Mouse (Mus musculus): ENCODE data around the gene Ahrr. TPM values are rescaled to one million over a fixed set of nuclear protein-coding genes. Genes with fewer than 3 reads are reported as not detected.

Gene Ahrr
- polyA plus RNA-seq (2017; shearing (Covaris generic)): under 1 TPM; 0.15 to 0.16 TPM

DNA sequence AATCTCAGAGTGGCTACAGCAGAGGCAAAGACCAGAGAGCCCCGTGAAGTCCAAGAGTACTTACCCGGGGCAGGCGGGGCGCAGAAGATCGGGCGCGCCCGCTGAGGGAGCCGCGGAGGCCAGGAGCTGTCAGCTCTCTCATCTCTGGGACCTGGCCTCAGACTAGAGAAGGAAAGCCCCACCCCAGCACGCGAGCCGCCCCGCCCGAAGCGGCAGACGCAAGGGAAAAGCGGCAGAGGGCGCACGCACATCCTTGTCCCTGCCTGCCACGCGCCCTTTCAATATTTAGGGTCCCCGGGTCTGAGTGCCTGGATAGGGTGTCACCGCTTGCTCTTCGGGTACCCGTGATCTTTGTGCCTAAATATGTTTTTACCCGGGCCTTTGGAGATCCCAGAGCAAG lies at the start of gene Ahrr:
Ahrr (minus strand) TSS at position 165 of the 400 bp plus-strand sequence.
- ATAC-seq: no peak

DNA sequence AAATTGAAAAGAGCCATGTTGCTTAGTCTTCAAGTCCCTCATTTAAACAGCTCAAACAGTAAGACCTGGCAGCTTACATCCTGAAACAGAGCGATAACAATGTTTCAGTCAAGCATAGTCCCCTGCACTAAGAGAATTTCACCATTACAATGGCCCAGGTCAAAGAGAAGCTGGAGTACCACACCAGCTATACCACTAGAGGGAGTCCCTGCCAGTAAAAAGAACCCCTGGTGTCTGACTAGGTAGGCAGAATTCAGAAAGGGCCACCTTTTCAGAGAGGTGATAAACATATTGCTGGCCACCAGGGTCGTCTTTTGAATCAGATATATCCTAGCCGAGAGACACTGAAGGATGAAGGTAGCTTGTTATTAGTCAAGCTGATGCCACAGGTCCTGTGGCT lies 48.9 kb upstream of the Ahrr start:
- ATAC-seq: peak; percentile 99

DNA sequence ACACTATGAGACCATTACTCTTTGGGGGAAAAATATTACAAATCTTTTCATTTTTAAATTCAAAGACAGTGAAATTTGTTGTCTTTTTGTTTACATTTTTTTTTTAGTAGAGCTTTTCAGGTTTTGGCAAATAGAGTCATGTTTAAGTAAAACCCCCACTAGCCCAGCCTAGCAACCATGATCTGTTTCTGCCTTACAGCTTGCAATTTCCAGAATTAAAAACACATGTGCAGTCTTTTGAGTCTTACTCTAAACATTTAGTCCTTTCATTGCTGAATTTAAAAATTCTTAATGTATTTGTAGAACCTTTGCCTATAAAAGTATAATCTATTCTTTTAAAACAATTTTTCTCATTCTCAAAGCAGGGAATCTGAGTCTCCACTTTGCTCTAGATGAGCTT lies 37.2 kb upstream of the Ahrr start:
- ATAC-seq: no peak

DNA sequence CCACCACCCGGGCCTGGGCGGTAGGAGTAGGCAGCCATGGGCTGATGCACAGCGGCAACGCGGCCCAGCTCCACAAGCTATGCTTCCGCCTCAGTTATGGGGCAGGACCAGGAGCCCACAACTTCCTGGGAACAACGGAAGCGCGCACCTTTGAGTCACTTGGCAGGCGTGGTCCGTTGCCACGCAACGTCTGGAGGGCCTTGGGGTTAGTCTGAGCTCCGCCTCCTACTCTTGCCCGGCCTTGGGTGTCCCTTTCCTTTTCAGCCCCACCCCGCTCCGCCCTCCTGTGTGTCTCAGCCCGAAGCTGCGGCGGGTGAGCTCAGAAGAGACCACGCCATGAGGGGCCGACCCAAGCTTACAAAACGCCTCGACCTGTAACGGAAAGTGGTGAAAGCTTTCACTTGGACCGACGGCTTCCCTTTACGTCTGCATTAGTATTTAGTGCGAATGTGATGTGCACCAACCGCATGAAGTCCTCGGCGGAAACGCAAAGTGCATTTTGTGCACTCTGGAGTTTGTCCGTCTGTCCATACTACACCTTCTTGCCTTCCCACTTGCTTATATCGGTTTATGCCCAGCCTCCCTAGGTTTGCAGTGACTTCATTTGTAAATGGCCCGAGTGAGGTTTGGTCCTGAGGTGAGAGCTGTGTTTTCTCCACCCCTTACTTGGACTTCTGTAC lies 25.2 kb upstream of the Ahrr start, which contains the start of gene Pdcd6:
Pdcd6 (minus strand) TSS at position 411 of the 680 bp plus-strand sequence.
- ATAC-seq: peak; percentile 98

DNA sequence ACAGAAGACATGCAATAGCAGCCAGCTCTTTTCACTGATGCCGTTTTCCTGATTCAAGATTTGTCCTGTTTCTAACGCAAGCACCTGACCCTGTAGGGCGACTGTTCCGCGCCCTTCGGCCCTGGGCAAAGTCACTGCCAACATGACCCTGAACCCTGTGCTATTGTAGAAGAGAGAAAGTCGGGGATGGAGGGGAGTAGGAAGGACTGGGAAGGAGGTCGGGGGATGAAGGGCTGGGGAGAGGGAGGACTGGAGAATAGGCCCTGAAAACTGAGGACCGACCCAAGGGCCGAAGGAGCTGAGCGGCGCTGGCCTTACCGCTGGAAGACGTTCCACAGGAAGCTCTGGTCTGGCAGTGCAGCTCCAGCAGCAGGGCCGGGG lies 24.6 kb upstream of the Ahrr start:
- no peak for ATAC-seq

DNA sequence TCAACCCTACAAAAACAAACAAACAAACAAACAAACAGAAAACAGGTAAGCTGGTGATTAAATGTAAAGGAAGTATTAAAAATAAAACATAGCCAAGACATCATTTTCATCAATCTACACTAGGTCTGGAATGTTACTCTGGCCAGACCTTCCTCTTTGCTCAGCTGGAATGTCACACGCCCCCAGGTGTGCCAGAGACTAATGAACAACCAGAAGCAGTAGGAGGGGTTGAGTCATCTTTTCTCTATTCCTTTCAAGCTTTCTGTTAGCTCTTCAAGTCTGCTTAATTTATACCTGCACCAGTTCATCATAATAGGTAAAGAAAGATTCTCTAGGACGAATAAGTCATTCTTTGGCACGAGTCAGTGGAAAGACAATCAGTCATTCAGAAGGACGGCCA lies 24.3 kb upstream of the Ahrr start:
- ATAC-seq: no peak

DNA sequence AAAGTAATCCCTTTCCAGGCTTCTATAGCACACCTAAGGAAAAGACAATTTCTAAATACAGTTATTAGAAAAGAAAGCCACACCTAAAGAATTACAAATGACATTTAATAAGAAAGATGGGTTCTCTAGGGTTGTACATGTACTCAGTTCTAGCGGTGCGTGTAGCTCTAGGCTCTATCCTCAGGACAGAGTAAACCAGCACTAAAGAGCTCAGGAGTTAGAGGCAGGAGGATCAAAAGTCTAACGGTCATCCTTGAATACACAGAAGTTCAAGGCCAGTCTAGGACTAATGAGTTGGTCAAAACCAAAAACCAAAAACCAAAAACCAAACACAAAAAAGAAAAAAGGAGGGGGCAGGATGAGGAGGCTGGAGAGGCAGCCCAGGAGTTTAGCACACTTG lies 22.5 kb upstream of the Ahrr start:
- ATAC-seq: no peak

DNA sequence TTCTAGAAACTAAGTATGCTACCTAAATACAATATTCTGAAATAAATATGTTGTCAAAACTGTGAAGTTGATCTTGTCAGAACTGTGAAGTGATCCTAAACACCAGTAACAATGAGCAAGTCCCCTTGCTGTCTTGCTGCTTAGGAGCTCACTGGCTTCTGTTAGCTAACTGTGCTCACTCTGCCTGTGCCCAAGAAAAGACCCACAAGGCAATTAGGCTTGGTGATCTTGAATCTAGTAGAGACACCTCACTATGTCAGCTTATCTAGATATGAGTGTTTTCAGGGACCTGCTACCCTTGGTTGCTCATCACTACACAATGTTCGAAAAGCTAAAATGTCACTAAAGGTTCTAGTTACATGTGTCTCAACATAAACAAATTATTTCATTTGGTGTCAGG lies 13.6 kb upstream of the Ahrr start:
- ATAC-seq: no peak

DNA sequence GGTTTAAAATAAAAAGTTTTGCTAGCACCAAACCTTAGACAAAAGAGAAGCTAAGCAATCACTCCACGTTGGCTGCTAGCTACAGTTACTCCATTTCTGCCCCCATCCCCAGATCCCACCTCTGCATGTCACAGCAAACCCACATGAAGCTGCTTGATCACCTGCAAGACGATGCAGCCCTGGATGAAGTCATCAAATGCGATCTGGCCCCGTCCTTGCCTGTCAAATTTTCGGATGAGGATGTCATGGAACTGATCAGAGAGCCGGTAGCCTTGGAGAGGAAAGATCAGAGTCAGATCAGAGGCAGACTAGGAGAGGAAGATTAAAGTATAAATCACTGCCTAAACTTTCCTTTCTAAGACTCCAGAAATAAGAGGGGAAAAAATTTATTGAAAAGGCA lies 13.2 kb upstream of the Ahrr start:
- no peak for ATAC-seq

DNA sequence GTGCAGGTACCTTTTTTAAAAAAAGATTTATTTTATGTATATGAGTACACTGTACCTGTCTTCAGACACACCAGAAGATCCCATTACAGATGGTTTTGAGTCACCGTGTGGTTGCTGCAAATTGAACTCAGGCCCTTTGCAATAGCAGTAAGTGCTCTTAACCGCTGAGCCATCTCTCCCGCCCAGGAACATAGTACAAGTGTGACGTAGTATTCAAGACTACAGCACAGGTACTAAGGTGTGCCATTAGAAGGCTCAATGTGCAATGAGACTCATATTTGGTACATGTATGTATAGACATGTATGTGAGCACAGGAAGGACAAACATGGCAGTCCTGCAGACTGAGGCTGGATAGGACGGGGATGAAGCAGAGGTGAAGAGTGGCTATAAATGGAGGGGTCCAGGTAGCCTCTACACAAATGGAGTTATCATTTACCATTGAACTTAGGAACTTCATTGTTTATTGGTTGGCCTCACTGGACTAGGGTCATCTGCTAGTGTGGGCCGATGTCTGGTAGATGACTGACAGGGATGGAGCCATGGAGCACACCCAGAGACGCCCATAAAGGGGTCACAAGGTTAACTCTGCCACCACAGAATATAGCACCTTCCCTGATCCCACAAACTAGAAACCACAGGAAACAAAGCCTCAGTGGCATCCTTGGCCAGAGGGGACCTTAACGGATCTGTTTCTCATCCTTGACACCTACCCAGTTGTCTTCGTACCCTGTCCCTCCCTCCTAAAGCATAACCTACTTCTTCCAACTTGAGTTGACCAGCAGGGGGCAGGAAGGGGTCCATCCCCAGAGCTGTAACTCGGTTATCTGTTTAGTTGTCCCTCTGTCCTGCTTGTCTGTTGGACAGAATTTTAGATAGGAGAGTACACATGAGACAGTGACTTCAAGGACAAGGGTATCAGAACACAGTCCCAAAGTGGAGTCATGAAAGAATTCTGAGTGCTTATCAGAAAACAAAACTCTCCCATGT lies 10.2 kb upstream of the Ahrr start:
- ATAC-seq: no peak

DNA sequence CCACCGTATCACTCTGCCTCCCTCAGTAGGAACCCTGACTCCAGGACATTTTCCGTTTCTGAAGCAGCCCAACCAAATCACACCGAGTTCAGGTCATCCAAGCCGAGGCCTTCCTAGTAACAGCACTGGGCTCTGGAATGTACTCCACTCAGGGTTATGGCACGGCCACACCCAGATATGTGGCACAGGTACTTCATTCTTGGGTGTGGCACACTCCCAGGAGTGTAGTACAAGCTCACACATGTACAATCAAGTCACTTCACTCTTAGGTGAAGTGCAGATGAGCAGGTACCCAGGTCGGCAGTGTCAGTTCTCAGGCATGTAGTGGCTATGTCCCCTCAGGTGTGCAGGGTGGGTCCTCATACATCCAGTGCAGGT lies 9.5 kb upstream of the Ahrr start:
- no peak for ATAC-seq

DNA sequence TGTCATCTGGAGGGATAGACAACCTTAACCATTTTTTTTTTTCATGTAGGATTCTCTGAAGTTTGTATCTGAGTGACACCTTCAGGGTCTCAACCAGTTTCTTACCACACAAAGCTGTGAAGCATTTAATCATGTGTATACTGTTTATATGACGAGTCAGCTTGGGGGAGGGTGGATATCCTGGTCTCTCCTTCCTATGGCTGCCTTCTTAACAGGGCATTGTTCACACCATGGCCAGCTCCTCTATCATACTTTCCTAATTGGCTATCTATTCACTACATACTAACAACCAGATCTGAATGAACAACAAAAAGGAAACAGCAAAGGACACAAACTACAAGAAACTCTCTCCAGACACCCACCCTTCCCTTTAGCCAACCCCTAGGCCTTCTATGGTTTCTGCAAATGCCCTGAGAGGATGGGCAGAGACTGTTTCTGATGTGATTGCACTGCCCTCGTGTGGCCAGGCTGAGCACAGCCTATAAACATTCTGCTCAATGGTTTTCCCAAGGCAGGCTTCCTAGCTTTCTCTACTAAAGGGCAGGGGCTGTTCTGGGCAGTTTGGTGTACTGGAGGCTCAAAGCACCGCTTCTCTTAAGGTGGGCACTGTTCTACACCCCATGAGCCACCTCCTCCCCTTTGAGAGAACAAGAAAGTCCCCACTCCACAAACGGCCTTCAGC lies 8.9 kb upstream of the Ahrr start:
- peak; percentile 80 for ATAC-seq

DNA sequence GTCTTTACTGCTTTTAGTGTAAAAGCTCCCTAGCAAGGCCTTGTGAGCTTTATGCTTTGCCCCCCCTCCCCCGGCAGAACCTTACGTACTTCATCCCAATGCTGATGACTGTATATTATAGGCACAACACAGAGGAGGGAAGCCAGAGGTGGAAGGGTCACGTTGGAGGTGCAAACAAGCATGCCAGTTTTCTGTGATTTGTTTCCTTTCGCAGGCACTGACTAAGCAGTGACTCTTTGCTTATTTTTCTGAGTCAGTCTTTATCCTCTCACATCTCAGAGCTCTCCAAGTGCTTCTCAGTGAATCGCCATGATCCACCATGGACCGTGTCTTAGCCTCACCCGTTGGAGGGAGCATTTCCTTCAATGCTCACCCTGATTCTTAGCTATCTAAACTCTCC lies 4.2 kb upstream of the Ahrr start:
- no peak for ATAC-seq

DNA sequence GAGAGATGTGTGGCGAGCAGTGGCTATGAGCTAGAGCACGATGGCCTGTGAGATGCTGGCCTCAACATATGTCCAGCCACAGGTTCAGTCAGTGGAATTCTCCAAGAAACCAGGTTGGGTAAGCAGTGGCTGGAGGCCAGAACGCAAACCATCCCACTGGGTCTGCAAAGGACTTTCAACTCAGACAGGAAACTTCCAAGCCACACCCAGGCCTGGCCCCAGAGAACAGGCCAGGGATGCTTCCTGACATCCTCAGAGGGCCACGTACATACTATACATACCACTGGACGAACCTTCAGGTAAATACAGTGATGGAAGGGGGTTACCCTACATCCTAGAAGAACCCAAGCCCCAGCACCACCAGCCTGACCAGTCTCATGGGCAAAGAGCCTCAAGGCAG lies 2.5 kb downstream of the Ahrr start:
- ATAC-seq: no peak

DNA sequence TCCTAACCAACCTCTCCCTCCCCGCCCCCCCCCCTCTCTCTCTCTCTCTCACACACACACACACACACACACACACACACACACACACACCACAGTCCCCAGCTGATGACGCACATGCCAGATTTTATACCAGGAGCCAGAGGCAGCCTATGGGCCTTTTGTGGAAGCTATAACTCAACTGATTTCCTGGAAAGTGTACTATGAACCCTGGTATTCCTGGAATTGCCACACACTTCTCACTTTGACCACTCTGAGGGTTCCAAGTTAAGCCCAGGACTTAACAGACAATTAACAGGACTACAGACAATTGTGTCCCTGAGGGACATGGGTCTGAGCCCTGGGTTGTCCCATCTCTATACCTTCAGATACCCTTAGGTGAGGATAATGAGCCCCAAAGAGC lies 9.8 kb downstream of the Ahrr start:
- ATAC-seq: no peak

DNA sequence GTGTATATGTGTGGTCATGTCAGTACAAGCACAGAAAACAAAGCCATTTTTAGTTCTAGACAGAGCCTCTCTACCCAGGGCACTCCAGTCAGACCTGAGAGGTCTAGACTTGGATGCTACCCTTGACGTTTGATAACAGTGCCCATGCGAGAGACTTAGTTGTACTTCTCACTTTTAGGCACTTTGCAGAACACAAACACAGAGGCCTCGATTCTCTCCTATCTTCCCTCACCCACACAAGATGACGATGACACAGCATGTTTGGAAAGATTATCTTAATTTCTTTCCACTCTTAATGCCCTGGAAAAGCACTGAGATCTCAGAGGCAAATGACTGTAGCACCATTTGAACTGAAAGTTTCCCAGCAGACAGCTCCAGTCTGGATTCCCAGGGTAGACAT lies 16.4 kb downstream of the Ahrr start:
- no peak for ATAC-seq

DNA sequence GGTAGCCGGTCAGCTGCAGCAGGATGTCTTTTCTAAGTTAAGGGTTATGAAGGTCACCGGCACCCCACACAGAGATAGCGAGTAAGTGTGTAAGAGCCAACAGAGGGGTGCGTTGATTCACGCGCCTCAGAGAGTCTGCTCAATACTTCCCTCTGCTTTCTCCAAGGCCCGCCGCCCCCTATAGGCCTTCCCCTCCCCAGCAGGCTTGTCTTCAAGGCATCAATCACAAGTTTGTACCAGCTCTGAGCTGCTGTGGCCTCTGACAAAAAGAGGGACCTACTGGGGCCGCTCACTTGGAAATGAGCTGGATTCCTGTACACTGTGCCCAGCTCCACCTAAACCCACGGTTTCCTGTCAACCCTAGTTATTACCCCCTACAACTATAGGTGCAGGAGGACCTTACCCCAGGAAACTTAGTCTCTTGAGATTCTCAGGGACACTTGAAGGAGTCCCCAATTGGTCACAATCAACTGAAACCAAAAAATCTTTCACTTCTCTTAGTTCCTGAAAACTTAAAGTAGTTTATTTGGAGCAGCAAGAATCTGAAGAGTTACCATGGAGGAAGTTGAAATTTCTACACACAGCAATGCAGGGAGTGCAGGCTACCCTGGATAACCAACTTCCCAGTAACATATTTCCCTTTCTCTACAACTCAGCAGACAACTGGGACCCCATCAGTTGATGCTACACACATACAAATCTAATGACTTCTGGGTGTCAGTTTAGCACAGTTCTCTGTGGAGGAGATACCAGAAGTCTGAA lies 31.7 kb downstream of the Ahrr start:
- peak; percentile 74 for ATAC-seq

DNA sequence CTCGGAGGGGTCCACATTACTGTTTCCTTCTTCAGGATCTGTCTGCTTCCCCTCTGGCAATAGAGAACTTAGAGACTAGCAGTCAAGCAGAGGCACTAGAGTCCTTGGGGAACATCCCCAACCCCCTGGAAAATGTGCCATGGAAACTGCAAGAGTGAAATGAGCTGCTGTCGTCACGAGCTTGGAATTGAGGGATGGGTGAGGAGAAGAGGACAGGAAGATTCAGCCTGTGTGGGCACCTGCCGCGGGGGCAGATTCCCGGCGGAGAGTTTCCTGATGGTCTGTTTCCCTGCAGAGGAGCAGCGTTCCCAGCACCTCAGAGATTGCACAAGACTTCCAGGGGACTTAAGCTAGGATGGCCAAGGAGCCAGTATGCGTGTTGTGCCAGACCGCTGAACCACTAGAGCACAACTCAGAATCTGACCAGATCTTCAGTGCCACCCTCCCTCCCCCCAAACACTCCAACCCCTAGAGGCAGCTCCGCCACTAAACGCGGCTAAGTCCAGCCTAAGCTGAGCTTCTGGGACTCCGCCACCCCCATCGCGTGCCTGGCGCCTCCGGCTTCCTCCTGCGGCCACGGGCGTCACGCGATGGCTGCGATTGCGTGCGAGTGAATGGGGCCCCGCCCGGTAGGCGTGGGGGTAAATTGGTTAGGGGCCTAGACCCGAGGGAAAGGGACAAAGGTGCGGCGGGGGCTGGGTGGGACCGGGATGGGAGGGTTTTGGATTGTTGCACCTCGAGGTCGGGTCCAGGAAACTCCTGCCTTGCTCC lies 32.5 kb downstream of the Ahrr start:
- peak; percentile 74 for ATAC-seq

DNA sequence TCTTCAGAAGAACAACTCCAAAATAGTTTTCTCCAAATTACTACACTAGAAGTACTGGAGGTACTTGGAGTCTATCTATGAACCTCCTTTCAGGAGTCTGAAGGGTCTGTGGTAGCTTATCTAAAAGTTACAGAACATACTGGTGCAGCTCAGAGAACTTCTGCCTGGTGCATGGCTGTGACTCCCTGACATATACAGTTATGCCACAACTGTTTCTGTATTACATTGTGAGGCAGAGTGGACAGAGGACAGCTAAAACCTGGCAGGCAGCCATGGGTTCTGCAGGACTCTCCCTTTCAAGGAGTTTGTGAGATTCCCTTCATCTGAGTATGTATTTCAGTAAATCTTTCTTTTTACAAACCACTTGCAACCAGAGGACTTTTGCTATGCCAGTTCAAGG lies 45.6 kb downstream of the Ahrr start:
- ATAC-seq: no peak

DNA sequence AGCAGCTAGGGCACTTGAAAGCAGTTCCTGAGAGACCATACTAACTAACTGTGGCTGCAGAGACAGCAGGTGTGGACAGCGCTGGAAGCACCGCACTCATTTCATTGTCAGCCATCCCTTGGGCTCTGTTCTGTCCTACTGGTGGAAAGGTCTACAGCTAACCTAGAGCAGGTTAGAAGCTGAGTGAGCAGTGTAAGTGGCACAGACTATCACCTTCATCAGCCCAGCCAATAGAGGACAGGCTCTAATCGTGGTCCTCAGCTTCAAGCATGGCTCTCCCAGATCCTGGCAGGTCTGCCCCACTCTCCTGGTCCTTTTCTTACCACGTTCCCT lies 46.3 kb downstream of the Ahrr start:
- ATAC-seq: no peak

DNA sequence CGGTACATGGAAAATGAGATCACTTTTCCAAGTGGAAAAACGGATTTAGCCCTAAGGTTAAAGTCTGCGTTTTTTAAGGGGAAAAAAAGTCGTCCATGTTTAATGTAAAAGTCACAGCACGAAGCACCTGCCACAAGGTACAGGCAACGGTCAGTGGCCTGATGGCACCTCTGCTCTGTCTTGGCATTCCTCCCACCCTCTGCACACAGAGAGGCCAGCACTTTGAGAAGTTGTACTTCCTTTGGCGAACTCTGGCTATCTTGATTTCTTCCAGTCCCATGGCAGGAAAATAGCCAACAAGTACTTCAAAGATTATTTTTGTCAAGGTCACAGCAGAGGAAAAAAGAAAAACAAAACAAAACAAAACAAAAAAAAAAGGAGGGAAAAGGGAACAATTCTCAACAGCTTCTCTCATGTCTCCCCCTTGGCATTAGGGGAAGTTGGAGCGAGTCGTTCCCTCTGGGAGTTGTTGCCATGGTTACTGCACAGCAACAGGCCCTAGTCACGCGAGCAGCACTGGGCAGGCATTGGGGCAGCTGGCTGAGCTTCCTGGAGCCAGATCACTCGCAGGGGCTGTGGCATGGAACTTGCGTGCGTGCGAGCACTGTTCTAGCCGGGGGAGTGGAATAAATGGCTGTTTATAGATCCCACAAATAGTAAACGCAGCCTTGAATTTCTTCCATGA lies 46.8 kb downstream of the Ahrr start:
- ATAC-seq: no peak
